In genomic region chr12:51377888-51378190, GRCm38 (mm10) we compare ENCODE assay signal across 8 mouse cellular contexts. TPM values are rescaled to one million over a fixed set of nuclear protein-coding genes. Genes with fewer than 3 reads are reported as not detected.
DNase-seq lines count a peak whose midpoint lies in the region; ATAC-seq and TF ChIP-seq lines count a peak whose summit lies in the region.

No protein-coding gene starts in this region.

- no peaks in the 10 kb centered on the region for H3K4me1 ChIP-seq in lung, embryonic 15.5 days
- peaks cover 6% of the 10 kb centered on the region; the same call in 1 of the 2 replicates for H3K4me1 ChIP-seq in embryonic facial prominence, embryonic 15.5 days
- H3K4me1 ChIP-seq in limb, embryonic 11.5 days (ENCODE audit: control insufficient read depth, insufficient read depth, low read length): no peaks in the 10 kb centered on the region
- H3K4me1 ChIP-seq in olfactory bulb, adult 2 months (ENCODE audit: control insufficient read depth, insufficient read depth, low read length): no peaks in the 10 kb centered on the region

- no peak for TF ChIP-seq CTCF in olfactory bulb, adult 2 months (IDR thresholded peaks at IDR 0.05; ENCODE audit: insufficient read depth, low read depth, low read length)

- no peaks in the 10 kb centered on the region for H3K27me3 ChIP-seq in lung, embryonic 15.5 days
- no peaks in the 10 kb centered on the region for H3K27me3 ChIP-seq in embryonic facial prominence, embryonic 15.5 days
- H3K27me3 ChIP-seq in limb, embryonic 11.5 days (ENCODE audit: control insufficient read depth, insufficient read depth, low read length): no peaks in the 10 kb centered on the region

- H3K9ac ChIP-seq in lung, embryonic 15.5 days: peak overlapping the region; percentile 66
- peak overlapping the region; percentile 81 for H3K9ac ChIP-seq in embryonic facial prominence, embryonic 15.5 days
- peak overlapping the region; percentile 85 for H3K9ac ChIP-seq in limb, embryonic 11.5 days (ENCODE audit: low read length)

- H3K36me3 ChIP-seq in lung, embryonic 15.5 days: peaks cover 24% of the 10 kb centered on the region
- H3K36me3 ChIP-seq in embryonic facial prominence, embryonic 15.5 days: peaks cover 17% of the 10 kb centered on the region; the same call in 1 of the 2 replicates
- peaks cover 5% of the 10 kb centered on the region; the same call in 1 of the 2 replicates for H3K36me3 ChIP-seq in limb, embryonic 11.5 days (ENCODE audit: control insufficient read depth, insufficient read depth, low read length)

- no peak for TF ChIP-seq POLR2A in olfactory bulb, adult 2 months (IDR thresholded peaks at IDR 0.05; ENCODE audit: insufficient read depth, low read depth, low read length)

- 9% methylated on average over 6 of the region's 6 CpGs for WGBS in lung, embryonic 15.5 days
- WGBS in embryonic facial prominence, embryonic 15.5 days: 18% methylated on average over 6 of the region's 6 CpGs
- WGBS in limb, embryonic 11.5 days: 18% methylated on average over 6 of the region's 6 CpGs
- 16% methylated on average over 6 of the region's 6 CpGs for WGBS in olfactory bulb, adult 2 months

- peak overlapping the region; percentile 53 for H3K27ac ChIP-seq in lung, embryonic 15.5 days
- H3K27ac ChIP-seq in embryonic facial prominence, embryonic 15.5 days (replicated peaks): peak overlapping the region; percentile 83
- no peak overlapping the region for H3K27ac ChIP-seq in limb, embryonic 11.5 days (replicated peaks; ENCODE audit: low read depth, low read length)
- H3K27ac ChIP-seq in olfactory bulb, adult 2 months (ENCODE audit: insufficient read depth, low read depth, low read length): no peak overlapping the region

- no peaks in the 10 kb centered on the region for H3K9me3 ChIP-seq in lung, embryonic 15.5 days
- no peaks in the 10 kb centered on the region for H3K9me3 ChIP-seq in embryonic facial prominence, embryonic 15.5 days (replicated peaks)
- H3K9me3 ChIP-seq in limb, embryonic 11.5 days (ENCODE audit: control insufficient read depth, low read length): no peaks in the 10 kb centered on the region

- ATAC-seq in lung, embryonic 15.5 days (ENCODE audit: borderline replicate concordance, extremely low read depth, low FRiP score, low TSS enrichment): no peak
- ATAC-seq in embryonic facial prominence, embryonic 15.5 days (ENCODE audit: insufficient number of reproducible peaks, low FRiP score, low TSS enrichment, low read depth): no peak
- ATAC-seq in limb, embryonic 11.5 days (ENCODE audit: insufficient number of reproducible peaks, low FRiP score, low TSS enrichment, low read depth): no peak

- DNase-seq in lung, postnatal 10 days: no peak
- no peak for DNase-seq in limb, embryonic 11.5 days (ENCODE audit: low spot score)
- DNase-seq in cerebellum, postnatal 36 days: no peak
- DNase-seq in cerebellum, postnatal 10 days: no peak
- no peak for DNase-seq in layer of hippocampus, adult 8-10 months (ENCODE audit: low spot score in 2 of 2)

- peak overlapping the region; percentile 50 for H3K4me2 ChIP-seq in lung, embryonic 15.5 days
- H3K4me2 ChIP-seq in embryonic facial prominence, embryonic 15.5 days (replicated peaks): peak overlapping the region; percentile 53
- peak overlapping the region; percentile 56 for H3K4me2 ChIP-seq in limb, embryonic 11.5 days (ENCODE audit: low read depth, severe bottlenecking)

- peak overlapping the region; percentile 53 for H3K4me3 ChIP-seq in lung, embryonic 15.5 days
- H3K4me3 ChIP-seq in embryonic facial prominence, embryonic 15.5 days (replicated peaks): peak overlapping the region; percentile 72
- peak overlapping the region; percentile 75 for H3K4me3 ChIP-seq in limb, embryonic 11.5 days (ENCODE audit: low read depth, low read length)
- H3K4me3 ChIP-seq in olfactory bulb, adult 2 months (ENCODE audit: insufficient read depth, low read depth, low read length): peak overlapping the region; percentile 71

RNA-seq across cellular contexts. Expression of gene Scfd1, which starts 0.5 kb away (rescaled TPM):
- polyA plus RNA-seq in lung, embryonic 15.5 days (2015; fragmentation: Nextera tagmentation; extraction: Ambion mirVana): 78.7 and 83.2 TPM in 2 replicates
- polyA plus RNA-seq in embryonic facial prominence, embryonic 15.5 days (2015; fragmentation: Nextera tagmentation; extraction: Ambion mirVana): 81.5 and 89.9 TPM in 2 replicates
- 73.4 and 74.0 TPM in 2 replicates for polyA plus RNA-seq in limb, embryonic 11.5 days (2014; fragmentation: Nextera tagmentation; extraction: Ambion mirVana)
- not detected in 2 replicates for polyA plus RNA-seq in olfactory bulb, adult 2 months (2012; ENCODE audit: insufficient read depth, insufficient read length, low replicate concordance, missing spikeins)
- total RNA-seq in layer of hippocampus, adult 8-10 months (2022): 10 to 100 TPM; 41.6 to 45.0 (median 42.4) TPM

RNA-seq across cellular contexts. Expression of gene G2e3, which starts 30.0 kb away (rescaled TPM):
- 38.0 and 39.7 TPM in 2 replicates for polyA plus RNA-seq in lung, embryonic 15.5 days (2015; fragmentation: Nextera tagmentation; extraction: Ambion mirVana)
- 25.0 and 25.5 TPM in 2 replicates for polyA plus RNA-seq in embryonic facial prominence, embryonic 15.5 days (2015; fragmentation: Nextera tagmentation; extraction: Ambion mirVana)
- polyA plus RNA-seq in limb, embryonic 11.5 days (2014; fragmentation: Nextera tagmentation; extraction: Ambion mirVana): 39.7 and 46.5 TPM in 2 replicates
- 105 TPM in 1 of 2 replicates, not detected in the other for polyA plus RNA-seq in olfactory bulb, adult 2 months (2012; ENCODE audit: insufficient read depth, insufficient read length, low replicate concordance, missing spikeins)
- 10 to 100 TPM in 3 of 4 experiments, 1 to 10 TPM in 1; 8.8 to 13.7 (median 11.6) TPM for total RNA-seq in layer of hippocampus, adult 8-10 months (2022)

Comparison
In these comparisons a context has a peak if more than half of its experiments do, and no peak if none do; other contexts are left out.
1. H3K27ac ChIP-seq: peak in lung, embryonic 15.5 days (single experiment) and embryonic facial prominence, embryonic 15.5 days (single experiment); none in limb, embryonic 11.5 days (single experiment) and olfactory bulb, adult 2 months (single experiment).
2. Peak in every context shown above with its lines, with median percentiles within 50 percentile points of each other: H3K4me2 ChIP-seq, H3K4me3 ChIP-seq and H3K9ac ChIP-seq.